Mouse (Mus musculus) lung, embryonic 16.5 days (tissue): ENCODE results near the gene Ankle1. TPM values are rescaled to one million over a fixed set of nuclear protein-coding genes. Genes with fewer than 3 reads are reported as not detected.

ENCODE experiments used
- ATAC-seq: fragments of 200-750 bp; cut with Nextera tagmentation; 2 replicates; pipeline ENCODE4 v1.8.0; 2017; ENCODE audit warnings: low read depth, mild to moderate bottlenecking, moderate library complexity
- H3K27ac ChIP-seq: fragments of 300-500 bp; sonication (generic); 2 replicates; pipeline ENCODE4 v1.5.1; 2014; ENCODE audit warnings: mild to moderate bottlenecking, control low read depth, low read length
- H3K27me3 ChIP-seq: fragments of 300-500 bp; sonication (generic); 2 replicates; pipeline ENCODE4 v1.6.1; 2014; ENCODE audit warnings: low read depth, low read length, mixed read lengths; ENCODE audit not compliant: control insufficient read depth, insufficient read depth
- H3K36me3 ChIP-seq: fragments of 300-500 bp; sonication (generic); 2 replicates; pipeline ENCODE4 v1.6.1; 2014; ENCODE audit warnings: low read length; ENCODE audit not compliant: control insufficient read depth, insufficient read depth
- H3K4me1 ChIP-seq: fragments of 300-500 bp; sonication (generic); replicated peaks from 2 replicates; pipeline ENCODE4 v1.6.1; 2014; ENCODE audit warnings: low read length, mixed read lengths; ENCODE audit not compliant: control insufficient read depth, insufficient read depth
- H3K4me2 ChIP-seq: fragments of 300-500 bp; sonication (generic); 2 replicates; pipeline ENCODE4 v1.6.1; 2014; ENCODE audit warnings: low read depth, low read length, control low read depth
- H3K4me3 ChIP-seq: fragments of 300-500 bp; sonication (generic); 2 replicates; pipeline ENCODE4 v1.5.1; 2014; ENCODE audit warnings: mild to moderate bottlenecking, low read length, control low read depth
- H3K9ac ChIP-seq: fragments of 300-500 bp; sonication (generic); 2 replicates; pipeline ENCODE4 v1.6.1; 2014; ENCODE audit warnings: low read length, control low read depth
- H3K9me3 ChIP-seq: fragments of 300-500 bp; sonication (generic); 2 replicates; pipeline ENCODE4 v1.6.1; 2016; ENCODE audit warnings: low read length; ENCODE audit not compliant: control insufficient read depth
- WGBS: fragments of 180-500 bp; shearing (Covaris S2); extraction: QIAGEN DNeasy Blood & Tissue Kit; methylation state at CpG from one replicate; pipeline ENCODE4 v1.1.7; 2014; 5-methylcytosine and 5-hydroxymethylcytosine counted together
- polyA plus RNA-seq: library from polyadenylated mRNA; unstranded; fragments of >200 nt; fragmentation: Nextera tagmentation; extraction: Ambion mirVana; gene quantifications from 2 replicates; pipeline ENCODE4 v1.2.1, GENCODE M21; 2015

The Ankle1 gene
- polyA plus RNA-seq, 1 experiment from 2014 or later, result 44.9 TPM

DNA sequence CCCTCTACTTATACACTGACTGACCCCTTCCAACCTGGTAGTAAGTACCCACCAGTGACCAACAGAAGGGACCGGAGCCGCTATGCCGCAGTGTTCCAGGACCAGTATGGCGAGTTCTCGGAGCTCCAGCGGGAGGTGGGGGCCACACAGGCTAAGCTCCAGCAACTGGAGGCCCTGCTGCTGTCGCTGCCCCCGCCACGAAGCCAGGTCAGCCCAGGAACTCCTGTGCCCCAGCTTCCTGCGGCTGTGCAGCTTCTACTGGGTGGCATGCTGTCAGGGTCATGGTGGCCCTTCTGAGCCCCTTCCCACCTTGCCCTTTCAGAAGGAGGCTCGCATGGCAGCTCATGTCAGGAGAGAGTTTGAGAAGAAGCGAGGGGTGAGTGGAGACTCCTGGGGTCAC is 33.4 kb upstream of the Ankle1 start:
- Histone ChIP-seq H3K4me3 (no peak overlapping the region), H3K4me1 (peaks cover 30% of the 10 kb centered on the region), H3K27ac (no peak overlapping the region), H3K36me3 (peaks cover 36% of the 10 kb centered on the region), H3K9ac (no peak overlapping the region), H3K4me2 (no peak overlapping the region), H3K27me3 (no peaks in the 10 kb centered on the region), H3K9me3 (no peaks in the 10 kb centered on the region)
- ATAC-seq, result no peak
- WGBS, result 85% methylated on average over 12 of the region's 12 CpGs

DNA sequence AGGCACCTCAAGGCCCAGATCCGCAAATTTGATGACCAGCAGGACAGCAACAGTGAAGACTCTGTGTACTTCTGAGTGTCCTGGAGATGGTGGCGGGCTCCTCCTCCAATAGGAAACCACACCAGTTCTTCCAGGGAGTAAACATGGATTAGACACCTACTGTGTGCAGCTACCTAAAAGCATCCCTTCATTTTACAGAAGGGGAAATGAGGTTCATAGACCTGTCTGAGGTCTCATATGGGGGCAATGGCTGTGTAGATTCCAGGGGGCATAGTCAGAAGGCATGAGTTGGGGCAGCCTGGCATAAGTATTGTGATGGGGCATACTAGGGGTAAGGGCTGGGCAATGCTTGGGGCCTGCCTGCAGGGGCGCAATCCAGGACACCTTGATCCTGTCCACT is 32.8 kb upstream of the Ankle1 start:
- peaks cover 41% of the 10 kb centered on the region for H3K36me3 ChIP-seq
- no peak overlapping the region for H3K4me3 ChIP-seq
- H3K27me3 ChIP-seq, result no peaks in the 10 kb centered on the region
- no peak for ATAC-seq
- 86% methylated on average over 3 of the region's 3 CpGs for WGBS
- H3K4me2 ChIP-seq, result no peak overlapping the region
- H3K4me1 ChIP-seq, result peaks cover 27% of the 10 kb centered on the region
- no peak overlapping the region for H3K27ac ChIP-seq
- no peaks in the 10 kb centered on the region for H3K9me3 ChIP-seq
- H3K9ac ChIP-seq, result no peak overlapping the region

- Histone ChIP-seq H3K4me2 (no peak overlapping the region), H3K9ac (no peak overlapping the region), H3K4me1 (peaks cover 39% of the 10 kb centered on the region), H3K27me3 (no peaks in the 10 kb centered on the region), H3K4me3 (no peak overlapping the region), H3K9me3 (no peaks in the 10 kb centered on the region), H3K27ac (no peak overlapping the region), H3K36me3 (peaks cover 35% of the 10 kb centered on the region)
- 78% methylated on average over 17 of the region's 17 CpGs for WGBS
- no peak for ATAC-seq
Measured at GRCm38 (mm10) chr8:71374616-71375206, 31.1 kb upstream of the Ankle1 start.

GRCm38 (mm10) chr8:71375581-71376422 is 30.0 kb upstream of the Ankle1 start:
- 12% methylated on average over 68 of the region's 74 CpGs for WGBS
- ATAC-seq, result peak; percentile 12

GRCm38 (mm10) chr8:71376423-71377030 is 29.3 kb upstream of the Ankle1 start:
- H3K27ac ChIP-seq, result peak overlapping the region; percentile 42
- H3K4me1 ChIP-seq, result peaks cover 41% of the 10 kb centered on the region
- no peaks in the 10 kb centered on the region for H3K9me3 ChIP-seq
- H3K27me3 ChIP-seq, result no peaks in the 10 kb centered on the region
- ATAC-seq, result no peak
- peaks cover 34% of the 10 kb centered on the region for H3K36me3 ChIP-seq
- no peak overlapping the region; the same call in 1 of the 2 replicates for H3K4me3 ChIP-seq
- 53% methylated on average over 8 of the region's 8 CpGs for WGBS
- H3K4me2 ChIP-seq, result peak overlapping the region; percentile 49
- H3K9ac ChIP-seq, result peak overlapping the region; percentile 44; the same call in 1 of the 2 replicates

More at GRCm38 (mm10) chr8:71375581-71376422, 30.0 kb upstream of the Ankle1 start:
- H3K9ac ChIP-seq, result peak overlapping the region; percentile 44; the same call in 1 of the 2 replicates
- peak overlapping the region; percentile 18 for H3K4me3 ChIP-seq
- peaks cover 34% of the 10 kb centered on the region for H3K36me3 ChIP-seq
- H3K4me1 ChIP-seq, result peaks cover 41% of the 10 kb centered on the region
- no peaks in the 10 kb centered on the region for H3K27me3 ChIP-seq
- peak overlapping the region; percentile 49 for H3K4me2 ChIP-seq
- H3K9me3 ChIP-seq, result no peaks in the 10 kb centered on the region
- peak overlapping the region; percentile 42 for H3K27ac ChIP-seq

DNA sequence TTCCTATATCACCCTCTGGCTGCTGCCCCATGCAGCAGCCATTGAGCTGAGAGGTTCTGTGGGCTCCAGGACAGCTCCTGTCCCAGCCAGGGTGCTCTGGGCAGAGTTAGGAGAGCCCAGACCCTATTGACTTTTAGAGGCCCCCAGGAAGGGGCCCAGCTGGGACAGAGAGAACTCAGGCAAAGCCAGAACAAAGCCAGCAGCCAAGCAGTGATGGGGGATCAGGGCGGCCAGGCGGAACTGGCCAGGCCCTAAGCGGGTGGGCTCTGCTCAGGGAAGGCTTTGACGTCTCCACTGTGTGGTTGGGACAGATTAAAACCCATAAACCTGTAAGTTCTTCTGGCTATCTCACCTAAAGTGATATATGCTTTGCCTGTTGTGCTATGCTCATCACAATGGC is 26.8 kb upstream of the Ankle1 start:
- no peak for ATAC-seq
- no peaks in the 10 kb centered on the region for H3K27me3 ChIP-seq
- 74% methylated on average over 4 of the region's 4 CpGs for WGBS
- H3K4me2 ChIP-seq, result peak overlapping the region; percentile 75
- peak overlapping the region; percentile 99 for H3K4me3 ChIP-seq
- H3K9me3 ChIP-seq, result no peaks in the 10 kb centered on the region
- H3K4me1 ChIP-seq, result peaks cover 56% of the 10 kb centered on the region
- peaks cover 23% of the 10 kb centered on the region for H3K36me3 ChIP-seq
- H3K27ac ChIP-seq, result no peak overlapping the region
- H3K9ac ChIP-seq, result peak overlapping the region; percentile 95

GRCm38 (mm10) chr8:71379512-71380075 is 26.2 kb upstream of the Ankle1 start:
- H3K4me1 ChIP-seq, result peaks cover 56% of the 10 kb centered on the region
- 37% methylated on average over 3 of the region's 3 CpGs for WGBS
- peak overlapping the region; percentile 95 for H3K9ac ChIP-seq
- peak overlapping the region; percentile 99 for H3K4me3 ChIP-seq
- no peak for ATAC-seq
- no peaks in the 10 kb centered on the region for H3K9me3 ChIP-seq
- no peak overlapping the region for H3K27ac ChIP-seq
- peaks cover 19% of the 10 kb centered on the region for H3K36me3 ChIP-seq
- H3K4me2 ChIP-seq, result peak overlapping the region; percentile 75
- no peaks in the 10 kb centered on the region for H3K27me3 ChIP-seq

- ATAC-seq, result no peak
- no peaks in the 10 kb centered on the region for H3K9me3 ChIP-seq
- H3K4me1 ChIP-seq, result peaks cover 51% of the 10 kb centered on the region
- peak overlapping the region; percentile 96 for H3K27ac ChIP-seq
- under 1% methylated on average over 68 of the region's 72 CpGs for WGBS
- H3K4me2 ChIP-seq, result peak overlapping the region; percentile 75
- H3K27me3 ChIP-seq, result no peaks in the 10 kb centered on the region
- H3K36me3 ChIP-seq, result peaks cover 12% of the 10 kb centered on the region
- H3K9ac ChIP-seq, result peak overlapping the region; percentile 95
- H3K4me3 ChIP-seq, result peak overlapping the region; percentile 99
Measured at GRCm38 (mm10) chr8:71380178-71381171, 25.3 kb upstream of the Ankle1 start.
